Mouse (Mus musculus): ENCODE data around the gene Mmaa. TPM values are rescaled to one million over a fixed set of nuclear protein-coding genes. Genes with fewer than 3 reads are reported as not detected.

Mmaa gene
- total RNA-seq, 2 experiments from 2014 or later: 39.9 to 44.5 TPM

DNA sequence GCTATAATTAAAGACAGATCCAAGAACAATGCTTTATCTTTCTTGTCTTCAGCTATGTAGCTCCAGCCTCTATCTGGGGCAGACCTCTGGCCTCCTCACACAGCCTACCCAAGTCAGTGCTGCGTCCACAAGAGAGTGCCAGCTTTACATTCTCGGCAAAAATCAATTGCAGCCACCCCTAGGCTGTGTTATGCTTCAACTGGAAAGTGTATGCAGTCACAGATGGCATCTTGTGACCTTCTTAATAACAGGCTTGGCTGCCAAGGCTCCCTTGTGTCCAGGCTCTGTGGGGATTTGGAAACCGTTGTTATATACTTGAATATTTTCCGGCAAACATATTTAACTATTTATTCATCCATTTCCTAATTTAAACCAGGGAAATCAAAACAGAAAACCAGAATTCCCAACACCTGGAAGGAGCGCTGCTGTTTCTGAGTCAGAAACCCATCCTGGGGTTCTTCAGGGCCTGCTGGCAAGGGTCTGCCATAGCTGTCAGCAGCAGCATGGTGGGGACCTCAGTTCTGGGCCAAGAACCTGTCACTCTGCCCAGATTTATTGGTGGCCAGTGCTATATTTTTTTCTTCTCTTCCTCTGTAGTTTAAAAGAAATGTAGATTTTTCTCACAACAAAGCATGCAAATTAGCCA lies 72.5 kb downstream of the Mmaa start:
- DNase-seq: peak in 1 of 2 experiments; percentile 15

Other genes starting within 250 kb of the Mmaa start
- not detected for gene 1700011L22Rik, start 46.4 kb downstream of the Mmaa start, total RNA-seq (2021)
- gene Smad1, start 104.6 kb upstream of the Mmaa start, total RNA-seq (2021): 10 to 100 TPM; 13.2 to 14.7 TPM

Measured in heart, adult 18-20 months (tissue).